ENCODE assay signal across 8 mouse cellular contexts in genomic region chr8:70697366-70698250, GRCm38 (mm10). TPM values are rescaled to one million over a fixed set of nuclear protein-coding genes. Genes with fewer than 3 reads are reported as not detected.
DNase-seq lines count a peak whose midpoint lies in the region; ATAC-seq and TF ChIP-seq lines count a peak whose summit lies in the region.

No protein-coding gene starts in this region.

- TF ChIP-seq CTCF in kidney, adult 2 months (conservative IDR thresholded peaks at IDR 0.05; ENCODE audit: insufficient read depth, insufficient read length, low read depth, low read length), result no peak
- no peak for TF ChIP-seq CTCF in G1E (IDR thresholded peaks at IDR 0.05; ENCODE audit: low read depth, low read length)
- TF ChIP-seq CTCF in heart, postnatal 0 days (IDR thresholded peaks at IDR 0.05; ENCODE audit: low read depth), result no peak

- H3K9ac ChIP-seq in heart, postnatal 0 days (replicated peaks; ENCODE audit: low read depth, low read length), result peak overlapping the region; percentile 62; the same call in 1 of the 2 replicates

- intact Hi-C loops in left cerebral cortex, postnatal 36 days (cut with DNase I), result loop anchor here (1.0 kb wide), 1 partner anchor 24 kb away; the partner anchor contains the start of gene Lsm4

- no peak for ATAC-seq in G1E (ENCODE audit: extremely low read depth, insufficient number of reproducible peaks, low FRiP score, poor library complexity, severe bottlenecking)
- ATAC-seq in heart, postnatal 0 days (ENCODE audit: insufficient read depth, low read depth), result no peak

- peak overlapping the region; percentile 70 for H3K4me3 ChIP-seq in kidney, adult 2 months (ENCODE audit: insufficient read depth, low read depth, low read length)
- peak overlapping the region; percentile 87; the same call in 1 of the 2 replicates for H3K4me3 ChIP-seq in G1E (ENCODE audit: low read depth, low read length)
- H3K4me3 ChIP-seq in heart, postnatal 0 days (ENCODE audit: low read depth, low read length), result peak overlapping the region; percentile 93; the same call in 1 of the 2 replicates
- peak overlapping the region; percentile 98 for H3K4me3 ChIP-seq in midbrain, embryonic 10.5 days

- no peaks in the 10 kb centered on the region for H3K36me3 ChIP-seq in kidney, adult 2 months (ENCODE audit: control insufficient read depth, insufficient read depth, low read length)
- peaks cover 12% of the 10 kb centered on the region for H3K36me3 ChIP-seq in G1E (replicated peaks)
- no peaks in the 10 kb centered on the region for H3K36me3 ChIP-seq in heart, postnatal 0 days (replicated peaks; ENCODE audit: control insufficient read depth, insufficient read depth, low read length)
- peaks cover 9% of the 10 kb centered on the region for H3K36me3 ChIP-seq in midbrain, embryonic 10.5 days

- H3K9me3 ChIP-seq in G1E (replicated peaks), result no peaks in the 10 kb centered on the region
- H3K9me3 ChIP-seq in heart, postnatal 0 days (replicated peaks; ENCODE audit: control insufficient read depth, low read length), result no peaks in the 10 kb centered on the region
- no peaks in the 10 kb centered on the region for H3K9me3 ChIP-seq in midbrain, embryonic 10.5 days (replicated peaks)

- H3K4me2 ChIP-seq in heart, postnatal 0 days (ENCODE audit: low read depth, low read length), result peak overlapping the region; percentile 70

- DNase-seq in kidney, adult 2 months, result no peak
- no peak for DNase-seq in kidney, adult 11 months
- no peak for DNase-seq in G1E (ENCODE audit: low spot score)
- no peak for DNase-seq in heart, postnatal 0 days (ENCODE audit: low spot score)
- DNase-seq in midbrain, embryonic 10.5 days (ENCODE audit: low spot score), result no peak
- no peak for DNase-seq in left cerebral cortex, postnatal 36 days (ENCODE audit: low spot score in 2 of 2)
- DNase-seq in embryo, embryonic 9.5 days (ENCODE audit: extremely low spot score), result no peak
- DNase-seq in lung, adult 18-20 months, result no peak

- no peak for TF ChIP-seq EP300 in heart, postnatal 0 days (IDR thresholded peaks at IDR 0.05; ENCODE audit: low read depth)

- TF ChIP-seq POLR2A in kidney, adult 2 months (IDR thresholded peaks at IDR 0.05; ENCODE audit: low read depth, low read length), result no peak

- WGBS in kidney, adult 2 months, result 62% methylated on average over 12 of the region's 12 CpGs
- WGBS in heart, postnatal 0 days, result 63% methylated on average over 12 of the region's 12 CpGs
- 76% methylated on average over 12 of the region's 12 CpGs for WGBS in midbrain, embryonic 10.5 days

- peaks cover 32% of the 10 kb centered on the region for H3K4me1 ChIP-seq in kidney, adult 2 months (ENCODE audit: control insufficient read depth, insufficient read depth, low read length)
- H3K4me1 ChIP-seq in G1E (ENCODE audit: insufficient read depth, low read depth, low read length), result peaks cover 65% of the 10 kb centered on the region
- H3K4me1 ChIP-seq in heart, postnatal 0 days (ENCODE audit: control insufficient read depth, insufficient read depth), result peaks cover 41% of the 10 kb centered on the region
- H3K4me1 ChIP-seq in midbrain, embryonic 10.5 days, result peaks cover 58% of the 10 kb centered on the region

- no peaks in the 10 kb centered on the region for H3K27me3 ChIP-seq in kidney, adult 2 months (replicated peaks; ENCODE audit: control insufficient read depth, insufficient read depth, low read length)
- H3K27me3 ChIP-seq in G1E (ENCODE audit: insufficient read depth, low read length), result no peaks in the 10 kb centered on the region
- H3K27me3 ChIP-seq in heart, postnatal 0 days (ENCODE audit: control insufficient read depth, insufficient read depth, low read length), result no peaks in the 10 kb centered on the region
- H3K27me3 ChIP-seq in midbrain, embryonic 10.5 days (ENCODE audit: low read depth, poor library complexity, severe bottlenecking), result peaks cover 32% of the 10 kb centered on the region

- H3K27ac ChIP-seq in kidney, adult 2 months (ENCODE audit: insufficient read depth, low read depth, low read length), result peak overlapping the region; percentile 100
- H3K27ac ChIP-seq in heart, postnatal 0 days (ENCODE audit: low read depth), result peak overlapping the region; percentile 91
- H3K27ac ChIP-seq in midbrain, embryonic 10.5 days (replicated peaks), result peak overlapping the region; percentile 99

RNA-seq across cellular contexts. Expression of gene Jund, which starts 1.1 kb away (rescaled TPM):
- polyA plus RNA-seq in kidney, adult 2 months (2012; rRNA removed), result 158 and 201 TPM in 2 replicates
- 60.3 and 72.4 TPM in 2 replicates for total RNA-seq in G1E (2014; fragmentation: Nextera tagmentation)
- total RNA-seq in G1E (2017), result 40.2 and 75.5 TPM in 2 replicates
- polyA plus RNA-seq in G1E (2012), result 183 and 252 TPM in 2 replicates
- total RNA-seq in heart, postnatal 0 days (2014; rRNA removed; ENCODE audit: low replicate concordance), result 322 and 503 TPM in 2 replicates
- 45.9 and 49.5 TPM in 2 replicates for polyA plus RNA-seq in heart, postnatal 0 days (2015; fragmentation: Nextera tagmentation; extraction: Ambion mirVana)
- 62.5 and 78.6 TPM in 2 replicates for polyA plus RNA-seq in midbrain, embryonic 10.5 days (2016; fragmentation: Nextera tagmentation; extraction: Ambion mirVana)
- 100 to 1,000 TPM; 219 to 272 TPM for total RNA-seq in left cerebral cortex, postnatal 36 days (2021)

RNA-seq across cellular contexts. Expression of gene Iqcn, which starts 5.6 kb away (rescaled TPM):
- 0.03 and 0.12 TPM in 2 replicates for polyA plus RNA-seq in kidney, adult 2 months (2012; rRNA removed)
- total RNA-seq in G1E (2014; fragmentation: Nextera tagmentation) (not detected in 2 replicates), G1E (2017) (0.05 and 0.06 TPM in 2 replicates)
- polyA plus RNA-seq in G1E (2012), result 0.02 TPM in 1 of 2 replicates, not detected in the other
- not detected in 2 replicates for total RNA-seq in heart, postnatal 0 days (2014; rRNA removed; ENCODE audit: low replicate concordance)
- not detected in 2 replicates for polyA plus RNA-seq in heart, postnatal 0 days (2015; fragmentation: Nextera tagmentation; extraction: Ambion mirVana)
- not detected in 2 replicates for polyA plus RNA-seq in midbrain, embryonic 10.5 days (2016; fragmentation: Nextera tagmentation; extraction: Ambion mirVana)
- under 1 TPM; 0.10 to 0.34 TPM for total RNA-seq in left cerebral cortex, postnatal 36 days (2021)

RNA-seq across cellular contexts. Expression of gene Gm3336, which starts 20.7 kb away (rescaled TPM):
- 0.61 and 0.99 TPM in 2 replicates for polyA plus RNA-seq in kidney, adult 2 months (2012; rRNA removed)
- total RNA-seq in G1E (2014; fragmentation: Nextera tagmentation) (1.6 and 3.7 TPM in 2 replicates), G1E (2017) (0.93 and 2.8 TPM in 2 replicates)
- 0.66 and 0.68 TPM in 2 replicates for polyA plus RNA-seq in G1E (2012)
- not detected in 2 replicates for total RNA-seq in heart, postnatal 0 days (2014; rRNA removed; ENCODE audit: low replicate concordance)
- not detected in 2 replicates for polyA plus RNA-seq in heart, postnatal 0 days (2015; fragmentation: Nextera tagmentation; extraction: Ambion mirVana)
- polyA plus RNA-seq in midbrain, embryonic 10.5 days (2016; fragmentation: Nextera tagmentation; extraction: Ambion mirVana), result not detected in 2 replicates
- total RNA-seq in left cerebral cortex, postnatal 36 days (2021), result not detected

RNA-seq across cellular contexts. Expression of gene Lsm4, which starts 24.6 kb away (rescaled TPM):
- polyA plus RNA-seq in kidney, adult 2 months (2012; rRNA removed), result 106 and 120 TPM in 2 replicates
- 94.1 and 95.7 TPM in 2 replicates for total RNA-seq in G1E (2014; fragmentation: Nextera tagmentation)
- total RNA-seq in G1E (2017), result 151 and 174 TPM in 2 replicates
- 889 and 1,166 TPM in 2 replicates for polyA plus RNA-seq in G1E (2012)
- total RNA-seq in heart, postnatal 0 days (2014; rRNA removed; ENCODE audit: low replicate concordance), result 438 and 495 TPM in 2 replicates
- polyA plus RNA-seq in heart, postnatal 0 days (2015; fragmentation: Nextera tagmentation; extraction: Ambion mirVana), result 202 and 205 TPM in 2 replicates
- 315 and 355 TPM in 2 replicates for polyA plus RNA-seq in midbrain, embryonic 10.5 days (2016; fragmentation: Nextera tagmentation; extraction: Ambion mirVana)
- 10 to 100 TPM; 59.1 to 69.8 TPM for total RNA-seq in left cerebral cortex, postnatal 36 days (2021)

RNA-seq across cellular contexts. Expression of gene Pde4c, which starts 25.9 kb away (rescaled TPM):
- polyA plus RNA-seq in kidney, adult 2 months (2012; rRNA removed), result 81.6 and 113 TPM in 2 replicates
- total RNA-seq in G1E (2014; fragmentation: Nextera tagmentation), result 0.83 TPM in 1 of 2 replicates, not detected in the other
- 0.22 TPM in 1 of 2 replicates, not detected in the other for total RNA-seq in G1E (2017)
- 0.41 and 0.95 TPM in 2 replicates for polyA plus RNA-seq in G1E (2012)
- 0.42 and 1.2 TPM in 2 replicates for total RNA-seq in heart, postnatal 0 days (2014; rRNA removed; ENCODE audit: low replicate concordance)
- 0.44 and 0.56 TPM in 2 replicates for polyA plus RNA-seq in heart, postnatal 0 days (2015; fragmentation: Nextera tagmentation; extraction: Ambion mirVana)
- 0.72 and 0.78 TPM in 2 replicates for polyA plus RNA-seq in midbrain, embryonic 10.5 days (2016; fragmentation: Nextera tagmentation; extraction: Ambion mirVana)
- total RNA-seq in left cerebral cortex, postnatal 36 days (2021), result 1 to 10 TPM in 1 of 2 experiments, under 1 TPM in 1; 0.89 to 2.0 TPM
